Mouse (Mus musculus) myocyte (in vitro differentiated cells): ENCODE data around the gene Zbtb14. TPM values are rescaled to one million over a fixed set of nuclear protein-coding genes. Genes with fewer than 3 reads are reported as not detected.

Experiments used
- H3K27me3 ChIP-seq: one replicate; pipeline ENCODE4 v1.6.1; 2011; ENCODE audit not compliant: control insufficient read depth, insufficient read depth, insufficient read length
- H3K36me3 ChIP-seq: one replicate; pipeline ENCODE4 v1.6.1; 2011; ENCODE audit not compliant: control insufficient read depth, insufficient read depth
- H3K4me2 ChIP-seq: one replicate; pipeline ENCODE4 v1.6.1; 2011; ENCODE audit warnings: low read depth, control low read depth
- H3K4me3 ChIP-seq: one replicate; pipeline ENCODE4 v1.5.1; 2011; ENCODE audit warnings: mild to moderate bottlenecking, control low read depth, moderate library complexity
- H3K79me2 ChIP-seq: one replicate; pipeline ENCODE4 v1.6.1; 2011; ENCODE audit not compliant: control insufficient read depth, insufficient read depth
- H3ac ChIP-seq: one replicate; pipeline ENCODE4 v1.6.1; 2011; ENCODE audit not compliant: control insufficient read depth, insufficient read length
- E2F4 ChIP-seq: IDR thresholded peaks from one replicate; pipeline ENCODE4 v1.6.1; 2011; ENCODE audit warnings: mild to moderate bottlenecking, control low read depth, moderate library complexity; ENCODE audit not compliant: insufficient read depth
- MAX ChIP-seq: IDR thresholded peaks from one replicate; pipeline ENCODE4 v1.6.1; 2011; ENCODE audit warnings: low read depth, mild to moderate bottlenecking, control low read depth
- POLR2A ChIP-seq: IDR thresholded peaks from one replicate; pipeline ENCODE4 v1.6.1; 2011; ENCODE audit warnings: low read depth, mild to moderate bottlenecking, control low read depth, moderate library complexity; ENCODE audit not compliant: insufficient read length
- REST ChIP-seq: IDR thresholded peaks from one replicate; pipeline ENCODE4 v1.6.1; 2011; ENCODE audit warnings: mild to moderate bottlenecking, control low read depth, moderate library complexity; ENCODE audit not compliant: insufficient read depth, insufficient read length
- TCF12 ChIP-seq: IDR thresholded peaks from one replicate; pipeline ENCODE4 v1.6.1; 2011; ENCODE audit warnings: mild to moderate bottlenecking, control low read depth; ENCODE audit not compliant: poor library complexity, insufficient read depth, severe bottlenecking
- polyA plus RNA-seq: library from polyadenylated mRNA; unstranded; fragments of >200 nt; fragmentation: generic; extraction: Trizol; gene quantifications from one replicate; pipeline ENCODE4 v1.2.1, GENCODE M21; 2012; ENCODE audit warnings: missing spikeins

Gene Zbtb14
- polyA plus RNA-seq, 1 experiment = 3.8 TPM

- H3K4me2 ChIP-seq = no peak overlapping the region
- H3K36me3 ChIP-seq = no peaks in the 10 kb centered on the region
- no peak for TF ChIP-seq E2F4
- TF ChIP-seq REST = no peak
- no peak for TF ChIP-seq TCF12
- TF ChIP-seq POLR2A = no peak
- TF ChIP-seq MAX = no peak
- no peak overlapping the region for H3K4me3 ChIP-seq
- no peak overlapping the region for H3ac ChIP-seq
- H3K27me3 ChIP-seq = peaks cover 9% of the 10 kb centered on the region
- no peaks in the 10 kb centered on the region for H3K79me2 ChIP-seq
These were observed 57.0 kb downstream of the Zbtb14 start for GRCm38 (mm10) chr17:69439571-69440480.

Other genes with a start within 250 kb of the Zbtb14 start
- gene Akain1, start 56.3 kb downstream of the Zbtb14 start, polyA plus RNA-seq = not detected